Mouse (Mus musculus) Muller cell, postnatal 12 days (primary cell): ENCODE data around the gene Rps6kl1.
"Not testable (repeated sequence)": the region's sequence is repeated elsewhere in the genome, so short reads cannot be mapped to it uniquely, and the experiment has no call there.

ENCODE experiments used
- DNase-seq: peaks from one replicate; pipeline ENCODE4 v3.0.0-alpha.2; 2015; ENCODE audit errors: inconsistent ontology term

The Rps6kl1 gene

GRCm38 (mm10) chr12:85175926-85176845 is 25.1 kb upstream of the Rps6kl1 start:
- peak; percentile 44 for DNase-seq

GRCm38 (mm10) chr12:85175087-85175675 is 24.1 kb upstream of the Rps6kl1 start:
- no peak for DNase-seq

- peak; percentile 62 for DNase-seq
Measured at GRCm38 (mm10) chr12:85174016-85174415, 23.0 kb upstream of the Rps6kl1 start.

- no peak for DNase-seq
Measured at GRCm38 (mm10) chr12:85170948-85171307, 19.9 kb upstream of the Rps6kl1 start.

- DNase-seq = peak; percentile 52
Measured at GRCm38 (mm10) chr12:85170284-85170947, 19.4 kb upstream of the Rps6kl1 start.

GRCm38 (mm10) chr12:85169877-85170276 is 18.8 kb upstream of the Rps6kl1 start:
- peak; percentile 26 for DNase-seq

GRCm38 (mm10) chr12:85169117-85169858 is 18.2 kb upstream of the Rps6kl1 start:
- peak; percentile 82 for DNase-seq

GRCm38 (mm10) chr12:85166631-85167030 is 15.6 kb upstream of the Rps6kl1 start:
- DNase-seq = no peak

- no peak for DNase-seq
Measured at GRCm38 (mm10) chr12:85164996-85165395, 13.9 kb upstream of the Rps6kl1 start.

- no peak for DNase-seq
Measured at GRCm38 (mm10) chr12:85159592-85159991, 8.5 kb upstream of the Rps6kl1 start.

GRCm38 (mm10) chr12:85158801-85159200 is 7.7 kb upstream of the Rps6kl1 start:
- no peak for DNase-seq

- no peak for DNase-seq
Measured at GRCm38 (mm10) chr12:85157797-85158460, 6.9 kb upstream of the Rps6kl1 start.

- no peak for DNase-seq
Measured at GRCm38 (mm10) chr12:85156324-85156723, 5.3 kb upstream of the Rps6kl1 start.

- DNase-seq = no peak
Measured at GRCm38 (mm10) chr12:85153011-85153410, 1.9 kb upstream of the Rps6kl1 start.

GRCm38 (mm10) chr12:85150321-85151001 is 603 bp downstream of the Rps6kl1 start:
- DNase-seq = no peak

GRCm38 (mm10) chr12:85146881-85147280 is 4.2 kb downstream of the Rps6kl1 start:
- no peak for DNase-seq

GRCm38 (mm10) chr12:85146355-85146754 is 4.7 kb downstream of the Rps6kl1 start:
- DNase-seq = peak; percentile 17

GRCm38 (mm10) chr12:85145630-85146029 is 5.4 kb downstream of the Rps6kl1 start:
- DNase-seq = no peak

GRCm38 (mm10) chr12:85144821-85145220 is 6.2 kb downstream of the Rps6kl1 start:
- no peak for DNase-seq

GRCm38 (mm10) chr12:85144276-85144675 is 6.8 kb downstream of the Rps6kl1 start:
- not testable (repeated sequence) for DNase-seq

- peak; percentile 63 for DNase-seq
Measured at GRCm38 (mm10) chr12:85142803-85143202, 8.3 kb downstream of the Rps6kl1 start.
